Comparison of ENCODE assay signal across 14 mouse cellular contexts in the genomic region with DNA sequence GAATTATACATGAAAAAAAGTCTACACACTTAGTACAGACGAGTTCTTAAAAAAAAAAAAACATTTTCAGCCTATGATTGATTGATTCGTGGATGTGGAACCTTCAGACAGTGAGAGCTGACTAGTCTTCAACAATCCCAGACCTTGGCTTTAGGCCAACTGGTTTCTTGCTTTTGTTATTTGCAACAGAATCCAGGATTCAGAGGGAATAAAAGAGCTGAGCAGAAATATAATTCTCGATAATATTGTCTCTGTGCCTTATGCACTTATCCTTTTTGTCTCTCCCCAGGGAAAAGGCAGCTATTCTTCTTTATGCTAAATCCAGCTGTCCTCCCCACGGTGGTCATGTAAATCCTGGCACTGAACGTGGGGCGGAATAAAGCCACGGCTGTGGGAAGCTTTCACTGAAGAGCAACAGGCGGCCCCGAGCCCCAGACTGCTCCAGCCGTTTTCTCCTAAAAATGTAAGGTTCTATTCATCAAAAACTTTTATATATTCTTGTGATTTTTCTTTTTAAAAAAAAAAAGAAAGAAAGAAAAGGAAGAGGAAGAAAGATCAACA. TPM values are rescaled to one million over a fixed set of nuclear protein-coding genes. Genes with fewer than 3 reads are reported as not detected.
DNase-seq lines count a peak whose midpoint lies in the region; ATAC-seq lines count a peak whose summit lies in the region.
"Had no signal": no experiment of that assay in that cellular context is flagged by ENCODE, and none has a peak within 500 bp of the region (broad histone marks: within the 10 kb centered on the region; RNA-seq: fewer than 3 reads in every experiment).

No protein-coding gene starts in this region.

- H3K4me2 ChIP-seq in kidney, embryonic 14.5 days (replicated peaks; ENCODE audit: low read depth, low read length) = no peak overlapping the region
- 0 out of 2 replicates have a peak overlapping the region, but pooled peaks have one; percentile 3 for H3K4me2 ChIP-seq in hindbrain, embryonic 16.5 days (ENCODE audit: low read length)
- no peak overlapping the region for H3K4me2 ChIP-seq in liver, embryonic 11.5 days
- H3K4me2 ChIP-seq: embryonic facial prominence, embryonic 13.5 days; intestine, embryonic 15.5 days had no signal

- no peak overlapping the region for H3K9ac ChIP-seq in kidney, embryonic 14.5 days (ENCODE audit: low read depth, low read length)
- H3K9ac ChIP-seq in hindbrain, embryonic 16.5 days (ENCODE audit: low read depth, low read length) = no peak overlapping the region
- H3K9ac ChIP-seq in liver, embryonic 11.5 days (ENCODE audit: low read depth, low read length) = no peak overlapping the region
- H3K9ac ChIP-seq: embryonic facial prominence, embryonic 13.5 days; intestine, embryonic 15.5 days had no signal

- H3K36me3 ChIP-seq in kidney, embryonic 14.5 days (ENCODE audit: control insufficient read depth, insufficient read depth, low read length) = no peaks in the 10 kb centered on the region
- H3K36me3 ChIP-seq in hindbrain, embryonic 16.5 days (ENCODE audit: control insufficient read depth, insufficient read depth, low read length) = no peaks in the 10 kb centered on the region
- no peaks in the 10 kb centered on the region for H3K36me3 ChIP-seq in liver, embryonic 11.5 days (ENCODE audit: control insufficient read depth, insufficient read depth, low read length)
- H3K36me3 ChIP-seq: embryonic facial prominence, embryonic 13.5 days; intestine, embryonic 15.5 days had no signal

- H3K4me1 ChIP-seq in kidney, embryonic 14.5 days (ENCODE audit: control insufficient read depth, insufficient read depth, low read length) = no peaks in the 10 kb centered on the region
- H3K4me1 ChIP-seq in hindbrain, embryonic 16.5 days (ENCODE audit: control insufficient read depth, insufficient read depth, low read depth, low read length) = peaks cover 3% of the 10 kb centered on the region; the same call in 1 of the 2 replicates
- H3K4me1 ChIP-seq in liver, embryonic 11.5 days (replicated peaks; ENCODE audit: control insufficient read depth, insufficient read depth, low read length) = no peaks in the 10 kb centered on the region; the same call in 1 of the 2 replicates
- H3K4me1 ChIP-seq: intestine, embryonic 15.5 days had no signal

- H3K27ac ChIP-seq in kidney, embryonic 14.5 days (ENCODE audit: low read depth, low read length) = no peak overlapping the region
- no peak overlapping the region for H3K27ac ChIP-seq in hindbrain, embryonic 16.5 days (ENCODE audit: low read depth, low read length)
- H3K27ac ChIP-seq in liver, embryonic 11.5 days (ENCODE audit: low read depth, low read length) = no peak overlapping the region
- H3K27ac ChIP-seq: embryonic facial prominence, embryonic 13.5 days; intestine, embryonic 15.5 days had no signal

- 48% methylated on average over 10 of the region's 10 CpGs for WGBS in kidney, embryonic 14.5 days
- 19% methylated on average over 10 of the region's 10 CpGs for WGBS in hindbrain, embryonic 16.5 days
- WGBS in liver, embryonic 11.5 days = 71% methylated on average over 10 of the region's 10 CpGs

- H3K4me3 ChIP-seq in kidney, embryonic 14.5 days (ENCODE audit: low read length) = no peak overlapping the region
- H3K4me3 ChIP-seq in hindbrain, embryonic 16.5 days (ENCODE audit: low read length) = no peak overlapping the region
- H3K4me3 ChIP-seq in liver, embryonic 11.5 days (ENCODE audit: low read depth, low read length) = no peak overlapping the region
- H3K4me3 ChIP-seq: embryonic facial prominence, embryonic 13.5 days; intestine, embryonic 15.5 days had no signal

- no peak for ATAC-seq in kidney, embryonic 14.5 days (ENCODE audit: low FRiP score, low TSS enrichment)
- ATAC-seq in hindbrain, embryonic 16.5 days = no peak
- no peak for ATAC-seq in liver, embryonic 11.5 days (replicated peaks; ENCODE audit: low FRiP score)
- ATAC-seq in frontal cortex, adult (ENCODE audit: low TSS enrichment) = no peak
- ATAC-seq: intestine, embryonic 15.5 days; lung, postnatal 0 days had no signal

- no peaks in the 10 kb centered on the region for H3K9me3 ChIP-seq in kidney, embryonic 14.5 days (ENCODE audit: control insufficient read depth, low read length)
- no peaks in the 10 kb centered on the region for H3K9me3 ChIP-seq in hindbrain, embryonic 16.5 days (ENCODE audit: control insufficient read depth, low read length)
- H3K9me3 ChIP-seq in liver, embryonic 11.5 days (ENCODE audit: control insufficient read depth, low read length) = no peaks in the 10 kb centered on the region
- H3K9me3 ChIP-seq: embryonic facial prominence, embryonic 13.5 days; intestine, embryonic 15.5 days had no signal

- no peaks in the 10 kb centered on the region for H3K27me3 ChIP-seq in kidney, embryonic 14.5 days (ENCODE audit: control insufficient read depth, insufficient read depth, low read length)
- H3K27me3 ChIP-seq in hindbrain, embryonic 16.5 days (replicated peaks; ENCODE audit: control insufficient read depth, insufficient read depth, low read length) = no peaks in the 10 kb centered on the region
- H3K27me3 ChIP-seq in liver, embryonic 11.5 days (replicated peaks; ENCODE audit: control insufficient read depth, insufficient read depth, low read length) = no peaks in the 10 kb centered on the region
- H3K27me3 ChIP-seq: embryonic facial prominence, embryonic 13.5 days; intestine, embryonic 15.5 days had no signal

- DNase-seq in adrenal gland, postnatal 14 days = peak; percentile 55
- no peak for DNase-seq in adrenal gland, adult 2 months
- DNase-seq in kidney, postnatal 10 days = peak; percentile 36
- peak; percentile 33 for DNase-seq in NIH3T3 (ENCODE audit: low read depth)
- DNase-seq in liver, embryonic 11.5 days (ENCODE audit: low spot score) = no peak
- DNase-seq: cerebellum, adult 2 months; heart, adult 11 months; thymus, postnatal 25 days had no signal

RNA-seq across cellular contexts. Expression of gene Dync1i2, which starts 43.0 kb away (rescaled TPM):
- 84.0 and 84.5 TPM in 2 replicates for total RNA-seq in adrenal gland, postnatal 14 days (2021)
- 100 to 1,000 TPM in 1 of 2 experiments, 10 to 100 TPM in 1; 93.0 to 102 TPM for total RNA-seq in adrenal gland, adult 2 months (2021)
- 3.1 and 4.8 TPM in 2 replicates for polyA plus RNA-seq in adrenal gland, adult 2 months (2012; rRNA removed)
- 76.3 and 96.4 TPM in 2 replicates for polyA plus RNA-seq in kidney, embryonic 14.5 days (2014; fragmentation: Nextera tagmentation; extraction: Ambion mirVana)
- polyA plus RNA-seq in hindbrain, embryonic 16.5 days (2015; fragmentation: Nextera tagmentation; extraction: Ambion mirVana) = 145 and 167 TPM in 2 replicates
- 78.5 and 82.2 TPM in 2 replicates for polyA plus RNA-seq in liver, embryonic 11.5 days (2014; fragmentation: Nextera tagmentation; extraction: Ambion mirVana)

RNA-seq across cellular contexts. Expression of gene Cybrd1, which starts 50.8 kb away (rescaled TPM):
- 0.89 and 0.98 TPM in 2 replicates for total RNA-seq in adrenal gland, postnatal 14 days (2021)
- 1 to 10 TPM; 1.0 to 1.2 TPM for total RNA-seq in adrenal gland, adult 2 months (2021)
- polyA plus RNA-seq in adrenal gland, adult 2 months (2012; rRNA removed) = 0.21 and 0.22 TPM in 2 replicates
- polyA plus RNA-seq in kidney, embryonic 14.5 days (2014; fragmentation: Nextera tagmentation; extraction: Ambion mirVana) = 0.80 and 0.86 TPM in 2 replicates
- 5.5 and 5.9 TPM in 2 replicates for polyA plus RNA-seq in hindbrain, embryonic 16.5 days (2015; fragmentation: Nextera tagmentation; extraction: Ambion mirVana)
- 0.84 and 0.91 TPM in 2 replicates for polyA plus RNA-seq in liver, embryonic 11.5 days (2014; fragmentation: Nextera tagmentation; extraction: Ambion mirVana)

Comparison
In these comparisons a context has a peak if more than half of its experiments do, and no peak if none do; other contexts are left out.
1. DNase-seq: peak in adrenal gland, postnatal 14 days (single experiment), kidney, postnatal 10 days (single experiment) and NIH3T3 (single experiment); none in adrenal gland, adult 2 months (single experiment) and liver, embryonic 11.5 days (single experiment).
2. RNA of gene Dync1i2, which starts 43.0 kb away (polyA plus RNA-seq): 145 to 167 TPM in hindbrain, embryonic 16.5 days, 76.3 to 96.4 TPM in kidney, embryonic 14.5 days and 78.5 to 82.2 TPM in liver, embryonic 11.5 days; 3.1 to 4.8 TPM in adrenal gland, adult 2 months; every median in the first group is over 10 times any median in the second.